ENCODE assay signal across 11 mouse cellular contexts in the genomic region with DNA sequence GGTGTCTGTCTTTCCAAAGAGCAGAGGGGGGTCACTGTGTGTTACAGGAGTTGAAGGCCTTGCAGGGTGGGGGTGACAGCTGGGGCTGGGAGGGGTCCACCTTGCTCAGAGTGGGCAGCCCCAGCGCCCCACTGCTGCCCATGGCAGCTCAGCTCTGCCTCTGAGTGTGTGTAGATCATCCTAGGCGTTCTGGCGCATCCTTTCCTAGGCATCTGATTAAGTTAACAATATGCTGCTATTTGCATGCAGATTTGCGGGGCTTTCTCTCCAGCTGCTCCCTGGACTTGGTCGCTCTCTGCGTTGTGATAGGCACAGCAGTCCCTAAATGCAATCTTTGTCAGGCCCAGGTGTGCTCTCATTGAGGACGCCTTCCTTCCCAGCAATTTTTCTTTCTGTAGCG.
A peak's percentile ranks its signal among the peaks of the same experiment; 100 is the strongest.
DNase-seq lines count a peak whose midpoint lies in the region; ATAC-seq and TF ChIP-seq lines count a peak whose summit lies in the region.
"Had no signal": no experiment of that assay in that cellular context is flagged by ENCODE, and none has a peak within 500 bp of the region (broad histone marks: within the 10 kb centered on the region; RNA-seq: fewer than 3 reads in every experiment).

No protein-coding gene starts in this region.

- no peak for TF ChIP-seq CTCF in gastrocnemius, adult 2 months (IDR thresholded peaks at IDR 0.05)

- peak; percentile 87 for DNase-seq in midbrain, embryonic 11.5 days (ENCODE audit: low spot score, missing footprints)
- DNase-seq in midbrain, embryonic 10.5 days (ENCODE audit: low spot score), result no peak
- no peak for DNase-seq in gastrocnemius, adult 2 months
- DNase-seq in gastrocnemius, postnatal 36 days, result no peak
- DNase-seq: cerebellum, postnatal 36 days; gastrocnemius, postnatal 25 days; lung, postnatal 4 days had no signal

- H3K4me3 ChIP-seq in midbrain, embryonic 11.5 days (ENCODE audit: low read depth, low read length), result no peak overlapping the region
- no peak overlapping the region for H3K4me3 ChIP-seq in midbrain, embryonic 10.5 days
- no peak overlapping the region for H3K4me3 ChIP-seq in forebrain, embryonic 12.5 days (replicated peaks)
- no peak overlapping the region for H3K4me3 ChIP-seq in hindbrain, embryonic 16.5 days (ENCODE audit: low read length)
- H3K4me3 ChIP-seq in neural tube, embryonic 15.5 days (replicated peaks), result no peak overlapping the region
- H3K4me3 ChIP-seq in gastrocnemius, adult 2 months, result no peak overlapping the region

- 0 out of 2 replicates have a peak overlapping the region, but pooled peaks have one; percentile 35 for H3K27ac ChIP-seq in midbrain, embryonic 11.5 days (ENCODE audit: low read depth, low read length)
- no peak overlapping the region for H3K27ac ChIP-seq in midbrain, embryonic 10.5 days (replicated peaks)
- peak overlapping the region; percentile 76 for H3K27ac ChIP-seq in forebrain, embryonic 12.5 days
- H3K27ac ChIP-seq in hindbrain, embryonic 16.5 days (ENCODE audit: low read depth, low read length), result peak overlapping the region; percentile 77
- peak overlapping the region; percentile 83 for H3K27ac ChIP-seq in neural tube, embryonic 15.5 days (replicated peaks)
- no peak overlapping the region for H3K27ac ChIP-seq in gastrocnemius, adult 2 months
- H3K27ac ChIP-seq: kidney, postnatal 0 days had no signal

- no peak overlapping the region for H3K4me2 ChIP-seq in midbrain, embryonic 11.5 days
- peak overlapping the region; percentile 26 for H3K4me2 ChIP-seq in forebrain, embryonic 12.5 days
- peak overlapping the region; percentile 15; the same call in 1 of the 2 replicates for H3K4me2 ChIP-seq in hindbrain, embryonic 16.5 days (ENCODE audit: low read length)
- H3K4me2 ChIP-seq in neural tube, embryonic 15.5 days, result peak overlapping the region; percentile 21

- WGBS in midbrain, embryonic 11.5 days, result 15% methylated on average over 8 of the region's 8 CpGs
- WGBS in midbrain, embryonic 10.5 days, result 15% methylated on average over 8 of the region's 8 CpGs
- WGBS in forebrain, embryonic 12.5 days, result 13% methylated on average over 8 of the region's 8 CpGs
- WGBS in hindbrain, embryonic 16.5 days, result 20% methylated on average over 8 of the region's 8 CpGs
- WGBS in neural tube, embryonic 15.5 days, result 20% methylated on average over 8 of the region's 8 CpGs

- ATAC-seq in midbrain, embryonic 11.5 days (ENCODE audit: low FRiP score), result peak; percentile 49
- peak; percentile 25 for ATAC-seq in forebrain, embryonic 12.5 days (ENCODE audit: low FRiP score)
- ATAC-seq in hindbrain, embryonic 16.5 days, result peak; percentile 26; the same call in 1 of the 2 replicates
- ATAC-seq in neural tube, embryonic 15.5 days (ENCODE audit: low FRiP score), result 0 out of 2 replicates have a peak, but pooled peaks have one; percentile 19

- no peaks in the 10 kb centered on the region for H3K36me3 ChIP-seq in midbrain, embryonic 11.5 days (ENCODE audit: control insufficient read depth, insufficient read depth, low read length)
- H3K36me3 ChIP-seq in midbrain, embryonic 10.5 days, result no peaks in the 10 kb centered on the region
- H3K36me3 ChIP-seq in forebrain, embryonic 12.5 days (replicated peaks), result no peaks in the 10 kb centered on the region
- H3K36me3 ChIP-seq in hindbrain, embryonic 16.5 days (ENCODE audit: control insufficient read depth, insufficient read depth, low read length), result no peaks in the 10 kb centered on the region
- H3K36me3 ChIP-seq in neural tube, embryonic 15.5 days, result no peaks in the 10 kb centered on the region

- peaks cover 11% of the 10 kb centered on the region for H3K4me1 ChIP-seq in midbrain, embryonic 11.5 days (ENCODE audit: control insufficient read depth, insufficient read depth, low read length)
- peaks cover 27% of the 10 kb centered on the region for H3K4me1 ChIP-seq in midbrain, embryonic 10.5 days
- H3K4me1 ChIP-seq in forebrain, embryonic 12.5 days, result peaks cover 47% of the 10 kb centered on the region
- H3K4me1 ChIP-seq in hindbrain, embryonic 16.5 days (ENCODE audit: control insufficient read depth, insufficient read depth, low read depth, low read length), result peaks cover 16% of the 10 kb centered on the region
- H3K4me1 ChIP-seq in neural tube, embryonic 15.5 days, result peaks cover 41% of the 10 kb centered on the region

- no peaks in the 10 kb centered on the region for H3K9me3 ChIP-seq in midbrain, embryonic 11.5 days (ENCODE audit: control insufficient read depth, low read length)
- H3K9me3 ChIP-seq in midbrain, embryonic 10.5 days (replicated peaks), result no peaks in the 10 kb centered on the region
- H3K9me3 ChIP-seq in forebrain, embryonic 12.5 days, result no peaks in the 10 kb centered on the region
- H3K9me3 ChIP-seq in hindbrain, embryonic 16.5 days (ENCODE audit: control insufficient read depth, low read length), result no peaks in the 10 kb centered on the region
- no peaks in the 10 kb centered on the region for H3K9me3 ChIP-seq in neural tube, embryonic 15.5 days (replicated peaks)

- no peak overlapping the region for H3K9ac ChIP-seq in midbrain, embryonic 11.5 days (ENCODE audit: low read length)
- H3K9ac ChIP-seq in forebrain, embryonic 12.5 days, result no peak overlapping the region
- peak overlapping the region; percentile 41; the same call in 1 of the 2 replicates for H3K9ac ChIP-seq in hindbrain, embryonic 16.5 days (ENCODE audit: low read depth, low read length)
- no peak overlapping the region for H3K9ac ChIP-seq in neural tube, embryonic 15.5 days (replicated peaks)

- intact Hi-C loops in gastrocnemius, adult 2 months (cut with DNase I), result no loop called here
- intact Hi-C loops in gastrocnemius, postnatal 36 days (cut with DNase I), result loop anchor here (10.0 kb wide), 1 partner anchor 139 kb away; no protein-coding TSS in a partner anchor

- H3K27me3 ChIP-seq in midbrain, embryonic 11.5 days (ENCODE audit: control insufficient read depth, insufficient read depth, low read length), result no peaks in the 10 kb centered on the region
- peaks cover 33% of the 10 kb centered on the region for H3K27me3 ChIP-seq in midbrain, embryonic 10.5 days (ENCODE audit: low read depth, poor library complexity, severe bottlenecking)
- H3K27me3 ChIP-seq in forebrain, embryonic 12.5 days, result peaks cover 13% of the 10 kb centered on the region
- no peaks in the 10 kb centered on the region for H3K27me3 ChIP-seq in hindbrain, embryonic 16.5 days (replicated peaks; ENCODE audit: control insufficient read depth, insufficient read depth, low read length)
- H3K27me3 ChIP-seq in neural tube, embryonic 15.5 days (replicated peaks), result no peaks in the 10 kb centered on the region

Comparison
In these comparisons a context has a peak if more than half of its experiments do, and no peak if none do; other contexts are left out.
1. H3K27ac ChIP-seq: peak in midbrain, embryonic 11.5 days (single experiment), forebrain, embryonic 12.5 days (single experiment), hindbrain, embryonic 16.5 days (single experiment) and neural tube, embryonic 15.5 days (single experiment); none in midbrain, embryonic 10.5 days (single experiment) and gastrocnemius, adult 2 months (single experiment).
2. Peak in every context shown above with its lines, with median percentiles within 50 percentile points of each other: ATAC-seq.